Mouse (Mus musculus): ENCODE data around the gene Git2.

Git2 gene

DNA sequence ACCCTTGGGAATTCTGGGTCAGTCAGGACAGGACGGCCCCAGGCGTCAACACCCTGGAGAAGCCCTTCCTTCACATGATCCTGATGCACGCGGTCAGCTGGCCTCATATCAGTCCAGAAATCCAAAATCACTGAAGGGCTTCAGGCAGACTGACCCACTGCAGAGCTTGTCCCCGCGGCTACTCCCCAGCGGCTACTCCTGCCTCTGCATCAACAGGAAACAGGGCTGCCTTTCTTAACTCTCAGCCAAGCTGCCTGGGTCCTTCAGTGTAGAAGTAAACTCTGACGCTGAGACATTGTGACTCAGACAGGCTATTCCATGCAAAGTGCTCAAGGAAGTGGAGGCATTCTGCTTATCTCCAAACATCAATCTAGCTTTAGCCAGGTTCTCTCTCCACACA is 13.3 kb downstream of the Git2 start:
- DNase-seq: no peak

DNA sequence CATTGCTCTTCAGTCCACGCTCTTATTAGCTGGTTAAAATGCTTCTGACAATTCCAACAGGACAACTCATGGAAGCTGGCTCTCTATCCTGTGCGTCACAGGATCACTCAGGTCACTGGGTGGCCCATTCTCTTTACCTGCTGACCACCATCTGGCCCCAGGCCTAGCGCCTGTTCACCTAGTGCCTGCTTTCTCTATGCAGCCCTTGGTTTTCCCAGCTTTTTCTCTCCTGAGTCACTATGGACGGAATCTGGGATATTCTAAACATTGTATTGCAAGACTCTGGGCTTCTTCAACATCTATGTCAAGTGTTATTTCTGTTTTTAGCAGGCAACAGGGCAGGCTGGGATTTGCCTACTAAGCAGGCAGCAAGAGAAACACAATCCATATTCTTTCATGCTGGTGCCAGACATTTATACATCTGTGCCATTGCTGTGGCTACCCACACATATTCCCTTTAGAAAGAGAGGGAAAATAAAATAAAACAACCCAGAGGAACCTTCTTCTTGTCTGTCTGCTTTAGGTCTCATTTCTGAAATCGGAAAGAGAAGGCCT is 15.7 kb downstream of the Git2 start:
- no peak for DNase-seq

- DNase-seq: no peak
Measured at GRCm38 (mm10) chr5:114753384-114753783, 21.9 kb downstream of the Git2 start.

- no peak for DNase-seq
Measured at GRCm38 (mm10) chr5:114752397-114752796, 22.9 kb downstream of the Git2 start.

- no peak for DNase-seq
Measured at GRCm38 (mm10) chr5:114750325-114750724, 25.0 kb downstream of the Git2 start.

DNA sequence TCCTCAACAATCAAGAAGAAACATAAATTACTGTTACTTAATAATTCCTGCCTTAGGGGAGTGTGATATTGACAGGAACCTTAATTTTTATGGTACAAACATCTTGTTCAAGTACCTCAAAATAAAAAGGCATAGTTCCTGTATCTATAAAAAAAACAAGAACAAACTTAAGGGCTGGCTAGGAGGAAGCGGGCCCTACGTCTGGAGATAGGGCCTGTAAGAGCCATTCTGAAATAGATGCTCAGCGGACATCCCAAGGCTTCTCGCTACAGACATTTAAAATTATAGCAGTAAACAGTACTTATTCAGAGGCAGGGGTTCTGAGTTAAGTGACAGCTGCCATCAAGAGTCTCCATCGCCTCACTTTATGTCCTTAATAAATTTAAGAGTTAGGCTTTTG is 27.8 kb downstream of the Git2 start:
- DNase-seq: no peak

- DNase-seq: no peak
Measured at GRCm38 (mm10) chr5:114746886-114747285, 28.4 kb downstream of the Git2 start.

GRCm38 (mm10) chr5:114745581-114745980 is 29.7 kb downstream of the Git2 start:
- DNase-seq: no peak

- no peak for DNase-seq
Measured at GRCm38 (mm10) chr5:114743697-114744090, 31.6 kb downstream of the Git2 start.

- DNase-seq: no peak
Measured at GRCm38 (mm10) chr5:114742998-114743696, 32.2 kb downstream of the Git2 start.

DNA sequence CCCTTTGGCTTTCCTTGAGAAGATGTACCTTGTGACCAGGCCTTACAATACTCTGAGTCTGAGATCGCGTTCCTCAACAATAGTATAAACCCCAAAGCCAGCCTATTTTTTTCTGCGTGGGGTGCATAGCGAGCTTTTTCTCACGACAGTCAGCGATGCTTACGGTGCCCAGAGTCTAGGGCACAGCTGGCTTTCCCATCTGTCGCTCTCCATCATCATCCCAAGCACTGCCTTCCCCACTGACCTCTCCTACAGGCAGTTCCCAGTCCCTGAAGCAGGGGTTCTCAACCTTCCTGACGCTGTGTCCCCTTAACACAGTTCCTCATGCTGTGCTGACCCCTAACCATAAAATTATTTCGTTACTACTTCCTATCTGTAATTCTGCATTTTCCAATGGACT is 32.7 kb downstream of the Git2 start:
- DNase-seq: no peak

GRCm38 (mm10) chr5:114740595-114740994 is 34.7 kb downstream of the Git2 start:
- no peak for DNase-seq

- DNase-seq: no peak
Measured at GRCm38 (mm10) chr5:114738707-114739241, 36.5 kb downstream of the Git2 start.

DNA sequence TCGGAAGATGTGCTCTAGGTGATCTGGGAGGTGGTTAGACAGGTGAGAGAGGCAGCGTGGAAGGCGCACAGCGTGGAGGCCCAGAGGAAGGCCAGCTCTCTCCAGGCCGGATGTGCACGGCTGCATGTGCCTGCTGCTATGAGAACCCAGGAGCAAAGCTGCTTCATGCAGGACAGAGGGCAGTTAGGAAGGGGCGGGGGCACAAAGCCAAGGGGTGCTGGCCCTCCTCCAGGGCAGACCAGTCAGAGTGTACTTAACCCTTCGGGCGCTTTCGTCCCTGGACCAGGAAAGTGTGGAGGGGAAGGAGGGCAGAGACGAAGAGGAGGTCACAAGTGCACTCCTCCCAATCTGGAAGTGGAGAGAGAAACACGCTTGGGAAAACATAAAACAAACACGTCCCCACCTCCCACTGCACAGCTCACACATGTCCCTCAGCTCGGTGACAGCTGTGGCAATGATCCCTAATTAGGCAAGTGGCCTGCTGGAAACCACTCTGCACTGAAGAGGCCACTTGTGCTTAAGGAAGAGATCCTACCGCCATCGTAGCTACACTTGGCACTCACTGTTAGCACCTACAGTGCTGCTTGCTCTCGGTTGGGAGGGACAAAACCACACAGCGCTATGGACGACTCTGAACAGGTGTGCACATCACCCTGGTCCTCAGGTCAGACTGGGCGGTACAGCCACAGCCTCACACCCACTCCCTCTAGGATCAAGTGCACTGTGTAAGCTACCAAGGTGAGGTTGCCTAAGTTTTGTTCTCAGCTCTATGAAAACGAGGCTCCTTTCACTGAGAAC is 38.0 kb downstream of the Git2 start:
- DNase-seq: no peak

GRCm38 (mm10) chr5:114733606-114734005 is 41.7 kb downstream of the Git2 start:
- no peak for DNase-seq

DNA sequence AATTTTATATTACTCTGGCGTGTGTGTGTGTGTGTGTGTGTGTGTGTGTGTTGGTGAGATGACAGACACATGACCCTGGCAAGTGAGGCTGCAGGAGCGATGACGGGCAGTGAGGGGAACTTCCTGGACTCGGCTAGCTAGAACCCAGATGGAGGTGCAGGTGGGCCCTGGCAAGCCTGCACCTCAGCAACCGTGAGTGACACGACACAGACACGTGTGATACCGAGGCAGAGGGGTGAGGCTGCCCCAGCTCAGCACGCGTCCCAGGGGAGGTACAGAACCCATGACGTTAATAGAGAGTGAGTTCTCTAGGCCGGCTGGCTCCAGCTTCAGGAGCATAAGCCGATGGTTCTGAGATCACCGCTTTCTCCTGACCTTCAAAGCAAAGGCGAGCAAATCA is 43.3 kb downstream of the Git2 start:
- DNase-seq: no peak

GRCm38 (mm10) chr5:114731498-114731897 is 43.8 kb downstream of the Git2 start:
- no peak for DNase-seq

DNA sequence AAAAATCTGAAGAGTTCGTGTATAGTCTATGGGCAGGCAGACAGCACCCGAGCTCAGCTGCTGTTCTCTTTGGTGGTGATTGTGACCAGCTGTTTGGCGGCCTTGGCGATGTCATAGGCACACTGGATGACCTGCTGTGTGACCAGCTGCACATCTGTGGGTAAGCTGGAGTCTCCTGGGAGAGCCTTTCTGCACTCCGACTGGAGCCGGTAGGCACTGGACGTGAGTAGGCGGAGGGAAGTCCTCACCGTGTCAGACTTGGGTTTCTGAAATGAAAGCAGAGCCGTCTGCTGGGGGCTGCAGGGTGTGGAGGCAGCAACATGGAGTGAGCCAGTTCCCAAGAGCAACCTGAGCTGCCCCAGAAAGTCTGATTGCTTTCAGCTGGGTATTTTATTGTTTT is 45.2 kb downstream of the Git2 start:
- no peak for DNase-seq

- no peak for DNase-seq
Measured at GRCm38 (mm10) chr5:114728160-114728559, 47.2 kb downstream of the Git2 start.

- no peak for DNase-seq
Measured at GRCm38 (mm10) chr5:114722846-114723245, 52.5 kb downstream of the Git2 start.

DNA sequence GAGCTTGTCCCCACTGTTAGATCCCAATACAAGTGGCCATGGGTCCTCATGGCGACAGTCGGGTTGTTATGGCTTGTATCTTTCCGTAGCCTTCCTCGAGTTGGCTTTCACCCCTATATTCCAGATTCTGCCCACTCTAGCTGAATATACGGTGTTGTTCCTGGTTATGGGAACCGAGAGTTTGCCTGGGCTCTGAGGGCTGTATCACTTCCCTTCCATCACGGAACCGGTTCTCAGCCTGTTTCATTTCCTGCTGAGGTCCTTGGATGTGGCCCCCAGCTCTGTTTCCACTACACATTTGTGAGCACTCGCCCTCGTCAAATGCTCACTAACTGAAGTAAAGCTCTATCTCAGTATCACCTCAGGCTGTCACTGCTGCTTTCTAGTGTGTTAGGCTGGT is 53.3 kb downstream of the Git2 start:
- DNase-seq: no peak

DNA sequence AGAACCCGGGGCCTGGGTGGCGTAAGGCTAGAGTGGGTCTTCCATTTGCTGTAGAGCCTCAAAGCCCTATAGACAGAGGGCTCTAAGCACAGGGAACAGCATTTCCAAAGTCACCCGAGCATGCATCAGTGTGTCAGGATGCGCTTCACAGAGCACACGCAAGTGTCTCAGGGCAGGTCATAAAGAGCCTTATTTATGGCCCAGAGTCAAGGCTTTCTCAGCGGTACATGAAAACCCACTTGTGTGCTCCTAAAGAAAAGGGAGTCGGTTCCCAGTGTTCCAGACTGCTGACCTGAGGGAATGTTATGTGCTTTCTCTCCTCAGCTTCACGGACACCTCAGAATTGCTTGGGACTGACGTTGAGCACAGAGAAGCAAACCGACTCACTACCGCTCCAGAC is 54.5 kb downstream of the Git2 start:
- DNase-seq: no peak

DNA sequence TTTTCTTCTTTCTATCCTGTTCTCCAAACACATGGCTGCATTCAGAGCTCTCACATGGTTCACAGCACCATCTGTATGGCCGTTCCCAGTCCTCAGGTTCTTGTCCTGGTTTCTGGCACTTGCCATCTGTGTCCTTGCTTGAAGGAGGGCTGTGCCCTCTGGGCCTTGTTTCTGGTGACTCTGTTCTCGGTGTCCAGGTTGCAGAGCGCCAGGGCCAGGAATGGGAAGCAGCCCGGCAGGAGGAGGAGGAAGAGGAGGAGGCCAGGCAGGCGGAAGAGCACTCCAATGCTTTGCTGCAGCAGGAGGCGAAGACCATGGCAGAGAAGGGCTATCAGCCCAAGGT is 55.4 kb downstream of the Git2 start:
- DNase-seq: no peak

Data from thymus, postnatal 4 days (tissue).